Mouse (Mus musculus) C2C12 (cell line): ENCODE results near the gene Ctxn1.

Experiments
- CEBPB ChIP-seq: IDR thresholded peaks from one replicate; pipeline ENCODE4 v1.6.1; 2011; ENCODE audit warnings: low read depth, mild to moderate bottlenecking, control low read depth, moderate library complexity
- CTCF ChIP-seq: IDR thresholded peaks from one replicate; pipeline ENCODE4 v1.5.1; 2011; ENCODE audit not compliant: control insufficient read depth, insufficient read depth, insufficient read length
- FOSL1 ChIP-seq: IDR thresholded peaks from one replicate; pipeline ENCODE4 v1.8.0; 2011; ENCODE audit warnings: mild to moderate bottlenecking, low read length; ENCODE audit not compliant: poor library complexity, insufficient read depth, severe bottlenecking
- MAX ChIP-seq: IDR thresholded peaks from one replicate; pipeline ENCODE4 v1.6.1; 2011; ENCODE audit warnings: mild to moderate bottlenecking, control low read depth
- MYOD1 ChIP-seq: IDR thresholded peaks from one replicate; pipeline ENCODE4 v1.6.1; 2011; ENCODE audit warnings: low read depth; ENCODE audit not compliant: control insufficient read depth, insufficient read length
- MYOG ChIP-seq: IDR thresholded peaks from one replicate; pipeline ENCODE4 v1.6.1; 2011; ENCODE audit not compliant: control insufficient read depth, insufficient read length; ENCODE audit errors: extremely low read depth
- USF1 ChIP-seq: IDR thresholded peaks from one replicate; pipeline ENCODE4 v1.6.1; 2011; ENCODE audit warnings: low read depth, mild to moderate bottlenecking, control low read depth, moderate library complexity

GRCm38 (mm10) chr8:4245737-4246136, 13.3 kb downstream of the Ctxn1 start:
- TF ChIP-seq CTCF (no peak), MYOG (no peak), USF1 (no peak), MAX (no peak), CEBPB (no peak), MYOD1 (no peak), FOSL1 (no peak)
